ENCODE assay signal across 8 mouse cellular contexts in genomic region chr9:30448459-30448858, GRCm38 (mm10). TPM values are rescaled to one million over a fixed set of nuclear protein-coding genes. Genes with fewer than 3 reads are reported as not detected.
DNase-seq lines count a peak whose midpoint lies in the region; ATAC-seq and TF ChIP-seq lines count a peak whose summit lies in the region.

No protein-coding gene starts in this region.

- H3K36me3 ChIP-seq in forebrain, embryonic 15.5 days = peaks cover 38% of the 10 kb centered on the region
- peaks cover 81% of the 10 kb centered on the region for H3K36me3 ChIP-seq in forebrain, embryonic 10.5 days (replicated peaks)
- peaks cover 44% of the 10 kb centered on the region for H3K36me3 ChIP-seq in neural tube, embryonic 12.5 days
- H3K36me3 ChIP-seq in intestine, embryonic 16.5 days (ENCODE audit: control insufficient read depth, insufficient read depth, low read length) = no peaks in the 10 kb centered on the region

- TF ChIP-seq POLR2A in cortical plate, adult 2 months (IDR thresholded peaks at IDR 0.05; ENCODE audit: extremely low read depth, insufficient read depth, low read length) = no peak

- TF ChIP-seq CTCF in cortical plate, adult 2 months (IDR thresholded peaks at IDR 0.05; ENCODE audit: extremely low read depth, insufficient read depth, low read length) = peak; percentile 29; the same call in 1 of the 2 replicates

- 30% methylated on average over 4 of the region's 4 CpGs for WGBS in forebrain, embryonic 15.5 days
- WGBS in forebrain, embryonic 10.5 days = 35% methylated on average over 4 of the region's 4 CpGs
- WGBS in neural tube, embryonic 12.5 days = 42% methylated on average over 4 of the region's 4 CpGs
- 42% methylated on average over 4 of the region's 4 CpGs for WGBS in intestine, embryonic 16.5 days

- H3K9ac ChIP-seq in forebrain, embryonic 15.5 days (replicated peaks) = no peak overlapping the region
- H3K9ac ChIP-seq in neural tube, embryonic 12.5 days = no peak overlapping the region
- no peak overlapping the region for H3K9ac ChIP-seq in intestine, embryonic 16.5 days (ENCODE audit: low read depth, low read length)

- ATAC-seq in forebrain, embryonic 15.5 days (replicated peaks) = peak; percentile 61; the same call in 1 of the 2 replicates
- ATAC-seq in neural tube, embryonic 12.5 days (ENCODE audit: low FRiP score, low read depth) = peak; percentile 50; the same call in 1 of the 2 replicates
- 0 out of 2 replicates have a peak, but pooled peaks have one; percentile 35 for ATAC-seq in intestine, embryonic 16.5 days

- H3K27ac ChIP-seq in forebrain, embryonic 15.5 days (replicated peaks) = no peak overlapping the region
- H3K27ac ChIP-seq in forebrain, embryonic 10.5 days = no peak overlapping the region
- no peak overlapping the region for H3K27ac ChIP-seq in neural tube, embryonic 12.5 days
- no peak overlapping the region for H3K27ac ChIP-seq in cortical plate, adult 2 months (ENCODE audit: insufficient read depth, low read length)
- H3K27ac ChIP-seq in intestine, embryonic 16.5 days (ENCODE audit: low read length) = no peak overlapping the region

- no peaks in the 10 kb centered on the region for H3K9me3 ChIP-seq in forebrain, embryonic 15.5 days
- H3K9me3 ChIP-seq in forebrain, embryonic 10.5 days = no peaks in the 10 kb centered on the region
- H3K9me3 ChIP-seq in neural tube, embryonic 12.5 days = no peaks in the 10 kb centered on the region
- no peaks in the 10 kb centered on the region for H3K9me3 ChIP-seq in intestine, embryonic 16.5 days (ENCODE audit: control insufficient read depth, low read length)

- H3K27me3 ChIP-seq in forebrain, embryonic 15.5 days = no peaks in the 10 kb centered on the region
- H3K27me3 ChIP-seq in forebrain, embryonic 10.5 days (ENCODE audit: poor library complexity, severe bottlenecking) = peaks cover 12% of the 10 kb centered on the region; the same call in 1 of the 2 replicates
- no peaks in the 10 kb centered on the region for H3K27me3 ChIP-seq in neural tube, embryonic 12.5 days (replicated peaks)
- no peaks in the 10 kb centered on the region for H3K27me3 ChIP-seq in intestine, embryonic 16.5 days (replicated peaks; ENCODE audit: control insufficient read depth, insufficient read depth, low read length)

- DNase-seq in forebrain, embryonic 10.5 days (ENCODE audit: extremely low spot score, low spot score) = no peak
- no peak for DNase-seq in neural tube, embryonic 10.5 days (ENCODE audit: extremely low spot score, low spot score)
- DNase-seq in retina, adult 2 months (ENCODE audit: low read depth, low spot score) = peak; percentile 28
- DNase-seq in spleen, adult 12 weeks (ENCODE audit: low spot score) = no peak

- H3K4me1 ChIP-seq in forebrain, embryonic 15.5 days = no peaks in the 10 kb centered on the region
- H3K4me1 ChIP-seq in forebrain, embryonic 10.5 days = peaks cover 19% of the 10 kb centered on the region
- H3K4me1 ChIP-seq in neural tube, embryonic 12.5 days = peaks cover 4% of the 10 kb centered on the region; the same call in 1 of the 2 replicates
- H3K4me1 ChIP-seq in cortical plate, adult 2 months (ENCODE audit: control insufficient read depth, insufficient read depth, low read length) = no peaks in the 10 kb centered on the region
- peaks cover 4% of the 10 kb centered on the region; the same call in 1 of the 2 replicates for H3K4me1 ChIP-seq in intestine, embryonic 16.5 days (ENCODE audit: control insufficient read depth, insufficient read depth, low read length)

- no peak overlapping the region for H3K4me2 ChIP-seq in forebrain, embryonic 15.5 days (replicated peaks)
- H3K4me2 ChIP-seq in neural tube, embryonic 12.5 days (replicated peaks) = no peak overlapping the region
- no peak overlapping the region for H3K4me2 ChIP-seq in intestine, embryonic 16.5 days (ENCODE audit: low read depth, low read length)

- no peak overlapping the region for H3K4me3 ChIP-seq in forebrain, embryonic 15.5 days
- no peak overlapping the region for H3K4me3 ChIP-seq in forebrain, embryonic 10.5 days
- no peak overlapping the region for H3K4me3 ChIP-seq in neural tube, embryonic 12.5 days
- no peak overlapping the region for H3K4me3 ChIP-seq in cortical plate, adult 2 months (ENCODE audit: insufficient read depth, low read length)
- H3K4me3 ChIP-seq in intestine, embryonic 16.5 days (ENCODE audit: low read length) = no peak overlapping the region

RNA-seq across cellular contexts. Expression of gene Snx19, which starts 21.6 kb away (rescaled TPM):
- 17.8 and 20.7 TPM in 2 replicates for polyA plus RNA-seq in forebrain, embryonic 15.5 days (2015; fragmentation: Nextera tagmentation; extraction: Ambion mirVana)
- 22.0 and 22.9 TPM in 2 replicates for polyA plus RNA-seq in forebrain, embryonic 10.5 days (2016; fragmentation: Nextera tagmentation; extraction: Ambion mirVana)
- 25.6 and 27.0 TPM in 2 replicates for polyA plus RNA-seq in neural tube, embryonic 12.5 days (2016; fragmentation: Nextera tagmentation; extraction: Ambion mirVana)
- polyA plus RNA-seq in cortical plate, adult 2 months (2012; rRNA removed) = 30.8 and 31.9 TPM in 2 replicates
- polyA plus RNA-seq in intestine, embryonic 16.5 days (2015; fragmentation: Nextera tagmentation; extraction: Ambion mirVana) = 14.4 and 14.6 TPM in 2 replicates
